Mouse (Mus musculus): ENCODE results near the gene Nprl3. TPM values are rescaled to one million over a fixed set of nuclear protein-coding genes. Genes with fewer than 3 reads are reported as not detected.
A peak's percentile ranks its signal among the peaks of the same experiment; 100 is the strongest.
"Not testable (repeated sequence)": the region's sequence is repeated elsewhere in the genome, so short reads cannot be mapped to it uniquely, and the experiment has no call there.

Nprl3 gene
- polyA plus RNA-seq, 1 experiment from 2014 or later, result 31.4 TPM

GRCm38 (mm10) chr11:32300279-32301267, 33.1 kb upstream of the Nprl3 start:
- no peaks in the 10 kb centered on the region for H3K9me3 ChIP-seq (ENCODE audit: control insufficient read depth, low read length)
- no peaks in the 10 kb centered on the region for H3K4me1 ChIP-seq (replicated peaks; ENCODE audit: control insufficient read depth, insufficient read depth, low read length)
- H3K4me3 ChIP-seq (ENCODE audit: low read depth, low read length), result no peak overlapping the region
- no peak overlapping the region for H3K9ac ChIP-seq (ENCODE audit: low read depth, low read length)
- H3K27me3 ChIP-seq (ENCODE audit: control insufficient read depth, insufficient read depth, low read length), result peaks cover 6% of the 10 kb centered on the region; the same call in 1 of the 2 replicates
- H3K27ac ChIP-seq (ENCODE audit: low read depth, low read length), result no peak overlapping the region
- no peaks in the 10 kb centered on the region for H3K36me3 ChIP-seq (ENCODE audit: control insufficient read depth, insufficient read depth, low read length)
- 63% methylated on average over 14 of the region's 17 CpGs for WGBS
- H3K4me2 ChIP-seq (replicated peaks; ENCODE audit: low read depth, low read length), result peak overlapping the region; percentile 31; the same call in 1 of the 2 replicates
- DNase-seq (ENCODE audit: low spot score), result peak; percentile 7
- no peak for ATAC-seq (ENCODE audit: low FRiP score)

GRCm38 (mm10) chr11:32299865-32300264, 32.4 kb upstream of the Nprl3 start, which contains the start of gene Hbq1a:
Hbq1a (plus strand) TSS chr11:32300069.
- not testable (repeated sequence) for H3K27ac ChIP-seq (ENCODE audit: low read depth, low read length); H3K4me3 ChIP-seq (ENCODE audit: low read depth, low read length); H3K9me3 ChIP-seq (ENCODE audit: control insufficient read depth, low read length); H3K9ac ChIP-seq (ENCODE audit: low read depth, low read length); H3K36me3 ChIP-seq (ENCODE audit: control insufficient read depth, insufficient read depth, low read length); H3K4me1 ChIP-seq (replicated peaks; ENCODE audit: control insufficient read depth, insufficient read depth, low read length); H3K27me3 ChIP-seq (ENCODE audit: control insufficient read depth, insufficient read depth, low read length)
- DNase-seq (ENCODE audit: low spot score), result peak; percentile 66
- H3K4me2 ChIP-seq (replicated peaks; ENCODE audit: low read depth, low read length), result peak within 1 kb of the TSS; percentile 31
- 10% methylated on average over 16 of the region's 16 CpGs for WGBS
- 0 out of 2 replicates have a peak, but pooled peaks have one; percentile 45 for ATAC-seq (ENCODE audit: low FRiP score)

- H3K4me3 ChIP-seq (ENCODE audit: low read depth, low read length), result no peak overlapping the region
- 93% methylated on average over 2 of the region's 2 CpGs for WGBS
- ATAC-seq (ENCODE audit: low FRiP score), result no peak
- peaks cover 6% of the 10 kb centered on the region; the same call in 1 of the 2 replicates for H3K27me3 ChIP-seq (ENCODE audit: control insufficient read depth, insufficient read depth, low read length)
- no peak overlapping the region for H3K27ac ChIP-seq (ENCODE audit: low read depth, low read length)
- no peaks in the 10 kb centered on the region for H3K9me3 ChIP-seq (ENCODE audit: control insufficient read depth, low read length)
- no peaks in the 10 kb centered on the region for H3K4me1 ChIP-seq (replicated peaks; ENCODE audit: control insufficient read depth, insufficient read depth, low read length)
- H3K36me3 ChIP-seq (ENCODE audit: control insufficient read depth, insufficient read depth, low read length), result no peaks in the 10 kb centered on the region
- H3K4me2 ChIP-seq (replicated peaks; ENCODE audit: low read depth, low read length), result no peak overlapping the region
- DNase-seq (ENCODE audit: low spot score), result no peak
- no peak overlapping the region for H3K9ac ChIP-seq (ENCODE audit: low read depth, low read length)
Observed at GRCm38 (mm10) chr11:32298532-32298918, 31.0 kb upstream of the Nprl3 start.

- no peaks in the 10 kb centered on the region for H3K9me3 ChIP-seq (ENCODE audit: control insufficient read depth, low read length)
- no peaks in the 10 kb centered on the region for H3K4me1 ChIP-seq (replicated peaks; ENCODE audit: control insufficient read depth, insufficient read depth, low read length)
- 79% methylated on average over 1 of the region's 1 CpGs for WGBS
- H3K27me3 ChIP-seq (ENCODE audit: control insufficient read depth, insufficient read depth, low read length), result peaks cover 6% of the 10 kb centered on the region; the same call in 1 of the 2 replicates
- no peak overlapping the region for H3K27ac ChIP-seq (ENCODE audit: low read depth, low read length)
- ATAC-seq (ENCODE audit: low FRiP score) (no peak), DNase-seq (ENCODE audit: low spot score) (no peak)
- H3K4me3 ChIP-seq (ENCODE audit: low read depth, low read length), result no peak overlapping the region
- no peaks in the 10 kb centered on the region for H3K36me3 ChIP-seq (ENCODE audit: control insufficient read depth, insufficient read depth, low read length)
- H3K9ac ChIP-seq (ENCODE audit: low read depth, low read length), result no peak overlapping the region
- no peak overlapping the region for H3K4me2 ChIP-seq (replicated peaks; ENCODE audit: low read depth, low read length)
Observed at GRCm38 (mm10) chr11:32297866-32298531, 30.5 kb upstream of the Nprl3 start.

- not testable (repeated sequence) for H3K27ac ChIP-seq (ENCODE audit: low read depth, low read length); H3K4me1 ChIP-seq (replicated peaks; ENCODE audit: control insufficient read depth, insufficient read depth, low read length); H3K9ac ChIP-seq (ENCODE audit: low read depth, low read length); H3K36me3 ChIP-seq (ENCODE audit: control insufficient read depth, insufficient read depth, low read length); DNase-seq (ENCODE audit: low spot score); H3K27me3 ChIP-seq (ENCODE audit: control insufficient read depth, insufficient read depth, low read length); H3K4me2 ChIP-seq (replicated peaks; ENCODE audit: low read depth, low read length); H3K9me3 ChIP-seq (ENCODE audit: control insufficient read depth, low read length); H3K4me3 ChIP-seq (ENCODE audit: low read depth, low read length); ATAC-seq (ENCODE audit: low FRiP score)
- 52% methylated on average over 2 of the region's 2 CpGs for WGBS
Observed at GRCm38 (mm10) chr11:32297417-32297816, 29.9 kb upstream of the Nprl3 start.

- H3K4me1 ChIP-seq (replicated peaks; ENCODE audit: control insufficient read depth, insufficient read depth, low read length); H3K4me3 ChIP-seq (ENCODE audit: low read depth, low read length); DNase-seq (ENCODE audit: low spot score); H3K9ac ChIP-seq (ENCODE audit: low read depth, low read length); H3K4me2 ChIP-seq (replicated peaks; ENCODE audit: low read depth, low read length); H3K9me3 ChIP-seq (ENCODE audit: control insufficient read depth, low read length); ATAC-seq (ENCODE audit: low FRiP score); H3K27me3 ChIP-seq (ENCODE audit: control insufficient read depth, insufficient read depth, low read length); H3K36me3 ChIP-seq (ENCODE audit: control insufficient read depth, insufficient read depth, low read length); H3K27ac ChIP-seq (ENCODE audit: low read depth, low read length): not testable (repeated sequence)
- no CpG with 5 or more reads among the region's 4 CpGs for WGBS
Observed at GRCm38 (mm10) chr11:32296203-32296602, 28.7 kb upstream of the Nprl3 start, which contains the start of gene Hba-a2. Hba-a2 (plus strand) TSS chr11:32296489.

GRCm38 (mm10) chr11:32293479-32293878, 26.0 kb upstream of the Nprl3 start:
- H3K4me2 ChIP-seq (replicated peaks; ENCODE audit: low read depth, low read length); DNase-seq (ENCODE audit: low spot score); H3K27ac ChIP-seq (ENCODE audit: low read depth, low read length); H3K9me3 ChIP-seq (ENCODE audit: control insufficient read depth, low read length); H3K9ac ChIP-seq (ENCODE audit: low read depth, low read length); H3K4me3 ChIP-seq (ENCODE audit: low read depth, low read length); H3K36me3 ChIP-seq (ENCODE audit: control insufficient read depth, insufficient read depth, low read length); ATAC-seq (ENCODE audit: low FRiP score); H3K27me3 ChIP-seq (ENCODE audit: control insufficient read depth, insufficient read depth, low read length); H3K4me1 ChIP-seq (replicated peaks; ENCODE audit: control insufficient read depth, insufficient read depth, low read length): not testable (repeated sequence)
- 73% methylated on average over 3 of the region's 3 CpGs for WGBS

GRCm38 (mm10) chr11:32292819-32293218, 25.3 kb upstream of the Nprl3 start:
- not testable (repeated sequence) for H3K4me2 ChIP-seq (replicated peaks; ENCODE audit: low read depth, low read length); H3K36me3 ChIP-seq (ENCODE audit: control insufficient read depth, insufficient read depth, low read length); H3K4me3 ChIP-seq (ENCODE audit: low read depth, low read length); DNase-seq (ENCODE audit: low spot score); H3K9ac ChIP-seq (ENCODE audit: low read depth, low read length); H3K4me1 ChIP-seq (replicated peaks; ENCODE audit: control insufficient read depth, insufficient read depth, low read length); H3K27me3 ChIP-seq (ENCODE audit: control insufficient read depth, insufficient read depth, low read length); H3K27ac ChIP-seq (ENCODE audit: low read depth, low read length); H3K9me3 ChIP-seq (ENCODE audit: control insufficient read depth, low read length); ATAC-seq (ENCODE audit: low FRiP score)
- 86% methylated on average over 4 of the region's 4 CpGs for WGBS

Data from hindbrain, embryonic 11.5 days (tissue).